Mouse (Mus musculus): ENCODE data around the gene Zfp664.
A peak's percentile ranks its signal among the peaks of the same experiment; 100 is the strongest.

Gene Zfp664

GRCm38 (mm10) chr5:124862013-124862866 lies at the start of gene Zfp664, which contains the start of gene Ccdc92:
Zfp664 (plus strand) TSS chr5:124862691.
Ccdc92 (minus strand) TSS chr5:124862424.
- peak; percentile 97 for DNase-seq

GRCm38 (mm10) chr5:124814797-124815196 lies 47.7 kb upstream of the Zfp664 start:
- DNase-seq = peak; percentile 85

GRCm38 (mm10) chr5:124817050-124817449 lies 45.4 kb upstream of the Zfp664 start:
- DNase-seq = no peak

- no peak for DNase-seq
Observed at GRCm38 (mm10) chr5:124822128-124822894, 40.2 kb upstream of the Zfp664 start.

- DNase-seq = no peak
Observed at GRCm38 (mm10) chr5:124830331-124830730, 32.2 kb upstream of the Zfp664 start.

GRCm38 (mm10) chr5:124835218-124835617 lies 27.3 kb upstream of the Zfp664 start:
- DNase-seq = peak; percentile 88

- peak; percentile 52 for DNase-seq
Observed at GRCm38 (mm10) chr5:124836075-124836474, 26.4 kb upstream of the Zfp664 start.

GRCm38 (mm10) chr5:124836621-124837020 lies 25.9 kb upstream of the Zfp664 start:
- DNase-seq = peak; percentile 91

GRCm38 (mm10) chr5:124840202-124840601 lies 22.3 kb upstream of the Zfp664 start:
- no peak for DNase-seq

GRCm38 (mm10) chr5:124840669-124841068 lies 21.8 kb upstream of the Zfp664 start:
- DNase-seq = no peak

GRCm38 (mm10) chr5:124843386-124843785 lies 19.1 kb upstream of the Zfp664 start:
- DNase-seq = peak; percentile 50

GRCm38 (mm10) chr5:124844929-124845328 lies 17.6 kb upstream of the Zfp664 start:
- no peak for DNase-seq

GRCm38 (mm10) chr5:124847014-124847413 lies 15.5 kb upstream of the Zfp664 start:
- no peak for DNase-seq

- DNase-seq = no peak
Observed at GRCm38 (mm10) chr5:124848994-124849393, 13.5 kb upstream of the Zfp664 start.

- DNase-seq = no peak
Observed at GRCm38 (mm10) chr5:124851572-124851971, 10.9 kb upstream of the Zfp664 start.

- no peak for DNase-seq
Observed at GRCm38 (mm10) chr5:124852294-124852693, 10.2 kb upstream of the Zfp664 start.

- peak; percentile 79 for DNase-seq
Observed at GRCm38 (mm10) chr5:124853079-124853478, 9.4 kb upstream of the Zfp664 start.

GRCm38 (mm10) chr5:124854202-124854601 lies 8.3 kb upstream of the Zfp664 start:
- no peak for DNase-seq

- DNase-seq = no peak
Observed at GRCm38 (mm10) chr5:124860013-124860412, 2.5 kb upstream of the Zfp664 start.

- DNase-seq = peak; percentile 67
Observed at GRCm38 (mm10) chr5:124861463-124861862, 1.0 kb upstream of the Zfp664 start.

GRCm38 (mm10) chr5:124862871-124863741 lies 615 bp downstream of the Zfp664 start:
- DNase-seq = peak; percentile 50

- DNase-seq = peak; percentile 76
Observed at GRCm38 (mm10) chr5:124868981-124869380, 6.5 kb downstream of the Zfp664 start.

GRCm38 (mm10) chr5:124872033-124872432 lies 9.5 kb downstream of the Zfp664 start:
- no peak for DNase-seq

All from cerebellum, adult 11 months (tissue).